Mouse (Mus musculus) embryonic facial prominence, embryonic 11.5 days (tissue): ENCODE data around the gene Pwp2. TPM values are rescaled to one million over a fixed set of nuclear protein-coding genes. Genes with fewer than 3 reads are reported as not detected.

ENCODE experiments used
- ATAC-seq: fragments of 200-750 bp; cut with Nextera tagmentation; replicated peaks from 2 replicates; pipeline ENCODE4 v1.8.0; 2017; ENCODE audit warnings: low read depth; ENCODE audit not compliant: insufficient number of reproducible peaks, low FRiP score, low TSS enrichment
- DNase-seq: peaks from one replicate; pipeline ENCODE4 v3.0.0-alpha.2; 2015; ENCODE audit warnings: low spot score
- H3K27ac ChIP-seq: fragments of 300-500 bp; sonication (generic); replicated peaks from 2 replicates; pipeline ENCODE4 v1.5.1; 2014; ENCODE audit warnings: mild to moderate bottlenecking, low read depth, low read length, control low read depth
- H3K27me3 ChIP-seq: fragments of 300-500 bp; sonication (generic); 2 replicates; pipeline ENCODE4 v1.6.1; 2014; ENCODE audit warnings: mild to moderate bottlenecking, low read length, moderate library complexity, mixed read lengths; ENCODE audit not compliant: control insufficient read depth, insufficient read depth
- H3K36me3 ChIP-seq: fragments of 300-500 bp; sonication (generic); replicated peaks from 2 replicates; pipeline ENCODE4 v1.6.1; 2014; ENCODE audit warnings: low read depth, mild to moderate bottlenecking, low read length, moderate library complexity, mixed read lengths; ENCODE audit not compliant: control insufficient read depth, insufficient read depth
- H3K4me1 ChIP-seq: fragments of 300-500 bp; sonication (generic); 2 replicates; pipeline ENCODE4 v1.6.1; 2014; ENCODE audit warnings: low read length, mixed read lengths; ENCODE audit not compliant: control insufficient read depth, insufficient read depth
- H3K4me2 ChIP-seq: fragments of 300-500 bp; sonication (generic); 2 replicates; pipeline ENCODE4 v1.6.1; 2014; ENCODE audit warnings: low read depth, mild to moderate bottlenecking, control low read depth, low read length, moderate library complexity
- H3K4me3 ChIP-seq: fragments of 300-500 bp; sonication (generic); 2 replicates; pipeline ENCODE4 v1.5.1; 2014; ENCODE audit warnings: low read depth, low read length, control low read depth
- H3K9ac ChIP-seq: fragments of 300-500 bp; sonication (generic); replicated peaks from 2 replicates; pipeline ENCODE4 v1.6.1; 2014; ENCODE audit warnings: mild to moderate bottlenecking, control low read depth, low read length
- H3K9me3 ChIP-seq: fragments of 300-500 bp; sonication (generic); replicated peaks from 2 replicates; pipeline ENCODE4 v1.6.1; 2016; ENCODE audit warnings: mild to moderate bottlenecking, low read length, inconsistent platforms, mixed read lengths; ENCODE audit not compliant: control insufficient read depth
- WGBS: fragments of 180-500 bp; shearing (Covaris S2); extraction: QIAGEN DNeasy Blood & Tissue Kit; methylation state at CpG from one replicate; pipeline ENCODE4 v1.1.7; 2014; 5-methylcytosine and 5-hydroxymethylcytosine counted together
- polyA plus RNA-seq: library from polyadenylated mRNA; unstranded; fragments of >200 nt; fragmentation: Nextera tagmentation; extraction: Ambion mirVana; gene quantifications from 2 replicates; pipeline ENCODE4 v1.2.1, GENCODE M21; 2014

Gene Pwp2
- polyA plus RNA-seq, 1 experiment from 2014 or later: 20.0 TPM

DNA sequence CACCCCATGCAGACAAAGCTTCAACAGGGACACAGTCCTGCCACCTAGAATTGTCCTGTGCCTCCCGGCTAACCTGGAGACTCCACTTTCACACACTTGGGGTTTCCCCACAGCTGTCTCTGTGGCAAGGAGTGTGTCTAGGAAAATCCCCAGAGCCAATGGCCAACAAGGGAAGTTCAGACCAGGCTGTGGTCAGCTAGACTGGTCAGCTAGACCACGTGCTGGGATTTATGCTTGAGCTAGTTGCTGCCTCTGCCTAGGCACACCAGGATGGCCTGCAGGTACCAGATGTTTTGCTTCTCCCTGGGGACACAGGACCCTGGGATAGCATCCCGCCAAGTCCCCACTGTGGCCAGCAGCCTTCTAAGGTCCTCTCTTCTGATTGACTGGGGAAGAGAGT lies 47.8 kb downstream of the Pwp2 start:
- Histone ChIP-seq H3K4me2 (no peak overlapping the region), H3K4me3 (no peak overlapping the region), H3K27ac (no peak overlapping the region), H3K9ac (no peak overlapping the region), H3K36me3 (no peaks in the 10 kb centered on the region), H3K27me3 (no peaks in the 10 kb centered on the region), H3K9me3 (no peaks in the 10 kb centered on the region), H3K4me1 (peaks cover 6% of the 10 kb centered on the region; the same call in 1 of the 2 replicates)
- ATAC-seq: no peak
- 82% methylated on average over 3 of the region's 3 CpGs for WGBS
- no peak for DNase-seq

DNA sequence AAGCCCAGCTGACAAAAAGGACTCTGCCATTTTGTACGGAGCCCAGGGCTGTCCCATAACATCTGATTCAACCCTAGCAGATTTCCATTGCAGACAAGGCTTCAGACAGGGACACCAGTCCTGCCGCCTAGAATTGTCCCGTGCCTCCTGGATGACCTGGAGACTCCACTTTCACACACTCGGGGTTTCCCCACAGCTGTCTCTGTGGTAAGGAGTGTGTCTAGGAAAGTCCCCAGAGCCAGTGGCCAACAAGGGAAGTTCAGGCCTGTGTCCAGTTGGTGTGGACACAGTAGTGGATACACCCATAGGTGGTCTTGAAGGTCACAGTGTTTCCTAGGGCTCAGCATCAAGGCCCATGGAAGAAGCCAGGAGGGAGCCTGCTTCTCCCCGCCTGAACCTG lies 49.0 kb downstream of the Pwp2 start:
- H3K27me3 ChIP-seq: no peaks in the 10 kb centered on the region
- no peak overlapping the region for H3K27ac ChIP-seq
- H3K36me3 ChIP-seq: no peaks in the 10 kb centered on the region
- H3K4me1 ChIP-seq: peaks cover 6% of the 10 kb centered on the region; the same call in 1 of the 2 replicates
- no peak overlapping the region for H3K9ac ChIP-seq
- ATAC-seq (no peak), DNase-seq (no peak)
- 76% methylated on average over 5 of the region's 5 CpGs for WGBS
- no peak overlapping the region for H3K4me3 ChIP-seq
- no peak overlapping the region for H3K4me2 ChIP-seq
- H3K9me3 ChIP-seq: no peaks in the 10 kb centered on the region

DNA sequence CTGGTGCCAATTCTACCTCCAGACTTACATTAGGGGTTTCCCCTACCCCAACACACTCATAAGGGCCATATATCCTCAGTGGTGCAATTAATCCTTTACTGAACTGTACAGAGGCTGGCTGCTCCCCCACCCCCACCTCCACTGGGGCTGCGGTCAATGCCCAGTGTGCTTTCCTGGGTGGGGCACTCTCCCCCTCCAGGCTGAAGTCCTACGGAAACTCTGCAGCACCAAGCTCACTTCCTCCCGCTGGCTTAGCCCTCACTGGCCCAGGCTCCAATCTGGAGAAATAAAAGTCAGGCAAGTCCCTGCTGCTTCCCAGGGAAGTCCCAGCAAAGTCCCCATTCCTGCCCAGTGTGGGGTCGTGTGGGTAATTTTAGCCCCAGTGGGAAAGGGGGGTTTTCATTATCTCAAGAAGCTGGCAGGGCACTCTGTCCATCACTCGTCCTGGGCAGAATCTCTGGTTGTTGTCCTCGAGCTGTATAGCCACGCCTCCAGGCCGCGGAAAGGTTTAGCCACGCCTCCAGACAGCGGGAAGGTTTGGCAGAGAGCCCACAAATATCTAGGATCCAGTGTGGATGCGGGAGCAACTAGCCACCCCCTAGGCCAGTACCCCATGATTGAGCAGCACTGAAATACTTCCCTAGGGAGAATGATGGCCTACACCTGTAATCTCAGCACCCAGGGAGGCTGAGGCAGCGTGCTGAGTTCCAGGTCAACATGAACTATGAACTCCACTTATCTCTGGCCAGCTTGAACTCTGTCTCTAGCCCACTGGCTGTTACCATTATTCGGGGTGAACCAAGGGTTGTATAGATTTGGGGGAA lies 49.8 kb downstream of the Pwp2 start:
- Histone ChIP-seq H3K9ac (no peak overlapping the region; the same call in 1 of the 2 replicates), H3K4me2 (no peak overlapping the region), H3K4me3 (no peak overlapping the region), H3K27ac (no peak overlapping the region), H3K36me3 (no peaks in the 10 kb centered on the region), H3K9me3 (no peaks in the 10 kb centered on the region), H3K27me3 (no peaks in the 10 kb centered on the region), H3K4me1 (peaks cover 6% of the 10 kb centered on the region; the same call in 1 of the 2 replicates)
- DNase-seq (peak; percentile 68), ATAC-seq (peak; percentile 34)
- WGBS: 9% methylated on average over 14 of the region's 14 CpGs

DNA sequence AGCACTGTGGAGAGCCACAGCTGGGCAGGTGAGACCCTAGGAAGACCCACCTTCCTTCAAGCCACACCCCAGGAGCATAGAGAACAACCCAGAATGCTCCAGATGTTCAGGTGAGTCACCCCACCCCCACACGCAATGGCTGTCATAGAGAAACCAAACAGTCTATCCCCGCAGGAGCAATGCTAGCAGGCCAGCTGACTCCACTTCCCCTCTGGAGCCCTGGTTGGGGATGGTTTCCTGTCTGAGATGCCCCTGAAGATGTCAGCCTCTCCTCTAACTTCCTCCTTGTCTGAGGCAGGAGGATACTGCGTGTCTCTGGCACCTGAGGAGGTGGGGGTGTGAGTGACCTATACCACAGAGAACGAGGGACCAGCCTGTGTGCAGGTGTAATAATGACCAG lies 50.5 kb downstream of the Pwp2 start:
- H3K27ac ChIP-seq: no peak overlapping the region
- no peaks in the 10 kb centered on the region for H3K36me3 ChIP-seq
- H3K4me3 ChIP-seq: no peak overlapping the region
- ATAC-seq: no peak
- H3K4me1 ChIP-seq: peaks cover 6% of the 10 kb centered on the region; the same call in 1 of the 2 replicates
- DNase-seq: no peak
- no peaks in the 10 kb centered on the region for H3K9me3 ChIP-seq
- 64% methylated on average over 4 of the region's 4 CpGs for WGBS
- no peak overlapping the region for H3K4me2 ChIP-seq
- no peak overlapping the region; the same call in 1 of the 2 replicates for H3K9ac ChIP-seq
- no peaks in the 10 kb centered on the region for H3K27me3 ChIP-seq

DNA sequence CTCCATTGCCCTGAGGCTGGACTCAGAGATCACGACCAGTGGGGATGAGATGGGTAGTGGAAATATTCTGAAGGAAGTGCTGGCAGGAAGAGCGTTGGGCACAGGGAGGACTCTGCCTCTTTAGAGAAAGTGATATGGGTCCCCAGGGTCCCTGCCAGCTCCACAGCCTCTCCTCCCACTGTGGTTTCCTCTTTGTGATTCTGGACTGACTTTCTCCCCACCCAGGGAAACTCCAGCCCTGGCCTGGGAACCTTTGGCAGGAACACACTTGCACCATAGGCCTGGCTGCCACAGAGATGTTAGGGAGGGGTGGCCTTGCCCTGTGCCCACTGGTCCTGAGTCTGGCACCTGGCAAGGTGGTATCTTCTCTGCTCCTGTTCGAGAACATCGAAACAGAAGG lies 55.0 kb downstream of the Pwp2 start:
- no peaks in the 10 kb centered on the region for H3K9me3 ChIP-seq
- H3K27me3 ChIP-seq: no peaks in the 10 kb centered on the region
- H3K36me3 ChIP-seq: no peaks in the 10 kb centered on the region
- WGBS: 68% methylated on average over 4 of the region's 4 CpGs
- no peak for ATAC-seq
- peaks cover 6% of the 10 kb centered on the region; the same call in 1 of the 2 replicates for H3K4me1 ChIP-seq
- H3K27ac ChIP-seq: no peak overlapping the region
- no peak overlapping the region for H3K4me3 ChIP-seq
- DNase-seq: no peak
- no peak overlapping the region for H3K4me2 ChIP-seq
- H3K9ac ChIP-seq: no peak overlapping the region

DNA sequence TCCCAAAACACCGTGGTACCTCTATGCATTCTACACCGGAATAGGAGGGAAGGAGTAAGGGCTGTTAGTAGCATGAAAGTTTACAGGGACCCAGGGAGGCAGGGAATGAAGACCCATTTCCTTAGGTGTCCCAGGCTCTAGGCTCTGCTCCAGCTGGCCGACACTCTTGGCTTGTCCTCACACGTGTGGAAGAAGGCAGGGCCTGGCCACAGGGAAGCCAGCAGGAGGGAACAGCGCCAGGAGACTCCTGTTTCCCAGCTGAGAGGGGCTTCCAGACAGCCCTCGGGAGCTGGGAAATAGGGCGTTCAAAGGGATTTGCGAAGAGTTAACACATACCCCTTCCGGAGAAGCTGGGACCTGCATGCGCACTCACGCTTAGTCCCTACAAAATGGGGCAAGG lies 55.5 kb downstream of the Pwp2 start:
- no peaks in the 10 kb centered on the region for H3K9me3 ChIP-seq
- 55% methylated on average over 11 of the region's 11 CpGs for WGBS
- ATAC-seq (no peak), DNase-seq (no peak)
- no peak overlapping the region for H3K4me2 ChIP-seq
- H3K4me1 ChIP-seq: peaks cover under 1% of the 10 kb centered on the region; the same call in 1 of the 2 replicates
- H3K27ac ChIP-seq: no peak overlapping the region
- no peaks in the 10 kb centered on the region for H3K36me3 ChIP-seq
- no peak overlapping the region for H3K9ac ChIP-seq
- no peak overlapping the region for H3K4me3 ChIP-seq
- H3K27me3 ChIP-seq: no peaks in the 10 kb centered on the region

DNA sequence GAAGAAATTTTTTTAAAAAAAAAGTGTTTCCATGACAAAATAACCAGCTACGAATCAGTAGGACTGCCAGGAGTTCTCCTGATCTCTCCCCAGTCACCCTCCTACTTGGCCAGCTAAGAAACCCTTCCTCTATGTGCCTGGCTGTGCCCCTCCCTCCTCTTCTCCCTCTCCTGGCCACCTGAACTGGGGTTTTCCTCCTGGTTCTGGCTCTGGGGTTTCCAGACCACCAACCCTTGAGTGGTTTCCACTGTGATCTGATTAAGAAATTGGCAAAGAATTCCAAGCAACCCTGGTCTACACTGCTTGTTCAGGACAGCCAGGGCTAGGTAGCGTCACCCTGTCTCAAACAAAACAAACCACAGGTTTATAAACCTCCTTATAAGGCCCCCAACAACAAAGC lies 56.3 kb downstream of the Pwp2 start:
- H3K9me3 ChIP-seq: no peaks in the 10 kb centered on the region
- ATAC-seq: no peak
- WGBS: 95% methylated on average over 2 of the region's 2 CpGs
- no peaks in the 10 kb centered on the region for H3K4me1 ChIP-seq
- H3K9ac ChIP-seq: no peak overlapping the region
- DNase-seq: no peak
- H3K4me2 ChIP-seq: no peak overlapping the region
- H3K36me3 ChIP-seq: no peaks in the 10 kb centered on the region
- no peak overlapping the region for H3K27ac ChIP-seq
- no peak overlapping the region for H3K4me3 ChIP-seq
- no peaks in the 10 kb centered on the region for H3K27me3 ChIP-seq

DNA sequence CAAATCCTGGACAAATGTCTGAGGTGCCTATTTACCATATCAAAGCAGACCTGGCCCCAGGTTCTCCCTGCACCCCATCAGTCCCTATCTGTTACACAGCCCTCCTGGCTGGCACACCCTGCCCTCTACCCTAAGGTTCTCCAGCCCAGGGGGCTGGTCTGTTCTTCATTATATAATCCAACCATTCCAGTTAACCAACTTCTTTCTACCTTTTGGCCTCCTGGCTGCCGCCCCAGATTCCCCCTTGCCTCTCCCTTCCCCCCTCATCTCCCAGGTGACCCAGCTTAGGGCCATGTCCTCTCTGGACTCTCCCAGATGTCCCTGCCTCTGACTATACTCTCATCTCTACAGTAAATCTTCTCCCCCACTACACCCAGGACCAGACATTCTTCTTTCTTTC lies 57.0 kb downstream of the Pwp2 start:
- 33% methylated on average over 1 of the region's 1 CpGs for WGBS
- ATAC-seq (no peak), DNase-seq (no peak)
- Histone ChIP-seq H3K36me3 (no peaks in the 10 kb centered on the region), H3K27me3 (no peaks in the 10 kb centered on the region), H3K9ac (no peak overlapping the region), H3K27ac (no peak overlapping the region), H3K9me3 (no peaks in the 10 kb centered on the region), H3K4me2 (no peak overlapping the region), H3K4me3 (no peak overlapping the region), H3K4me1 (no peaks in the 10 kb centered on the region)
